Mouse (Mus musculus) neural tube, embryonic 10.5 days (tissue): ENCODE data around the gene Dhx58.
"Not testable (repeated sequence)": the region's sequence is repeated elsewhere in the genome, so short reads cannot be mapped to it uniquely, and the experiment has no call there.

Experiments
- DNase-seq: peaks from one replicate; pipeline ENCODE4 v3.0.0-alpha.2; 2017; ENCODE audit warnings: low spot score; ENCODE audit errors: extremely low spot score

Gene Dhx58

DNA sequence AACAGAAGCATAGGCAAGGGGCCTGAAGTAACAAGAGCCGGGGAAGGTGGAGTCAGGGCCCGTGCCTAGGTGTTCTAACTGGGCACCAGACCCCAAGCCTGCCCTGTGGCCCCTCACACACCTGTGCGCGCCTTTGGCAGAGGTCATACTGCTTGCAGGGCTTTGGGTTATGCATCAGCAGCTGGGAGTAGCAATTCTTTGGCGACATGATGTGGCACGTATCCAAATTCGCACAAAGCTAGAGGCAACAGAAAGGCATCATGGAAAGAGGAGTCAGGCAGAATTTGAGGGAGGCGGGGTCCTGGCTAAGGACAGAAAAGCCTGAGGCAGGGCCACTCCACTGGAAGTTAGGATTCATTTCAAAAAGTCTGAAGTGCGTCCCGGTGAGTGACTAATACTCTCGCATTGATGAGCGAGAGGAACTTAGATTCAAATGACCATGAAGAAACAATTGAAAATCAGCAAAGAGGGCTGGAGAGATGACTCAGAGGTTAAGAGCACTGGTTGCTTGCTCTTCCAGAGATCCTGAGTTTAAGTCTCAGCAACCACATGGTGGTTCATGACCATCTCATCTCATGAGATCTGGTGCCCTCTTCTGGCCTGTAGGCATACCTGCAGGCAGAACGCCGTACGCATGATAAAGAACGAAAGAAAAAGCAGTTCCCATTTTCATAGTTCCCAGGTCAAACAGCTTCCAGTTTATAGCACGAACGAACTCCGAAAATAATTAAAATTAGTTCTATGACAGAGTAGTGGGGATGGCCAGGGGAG, 1.8 kb downstream of the Dhx58 start:
- peak; percentile 70 for DNase-seq

- DNase-seq, result no peak
Measured at GRCm38 (mm10) chr11:100701301-100701700, 2.8 kb downstream of the Dhx58 start.

DNA sequence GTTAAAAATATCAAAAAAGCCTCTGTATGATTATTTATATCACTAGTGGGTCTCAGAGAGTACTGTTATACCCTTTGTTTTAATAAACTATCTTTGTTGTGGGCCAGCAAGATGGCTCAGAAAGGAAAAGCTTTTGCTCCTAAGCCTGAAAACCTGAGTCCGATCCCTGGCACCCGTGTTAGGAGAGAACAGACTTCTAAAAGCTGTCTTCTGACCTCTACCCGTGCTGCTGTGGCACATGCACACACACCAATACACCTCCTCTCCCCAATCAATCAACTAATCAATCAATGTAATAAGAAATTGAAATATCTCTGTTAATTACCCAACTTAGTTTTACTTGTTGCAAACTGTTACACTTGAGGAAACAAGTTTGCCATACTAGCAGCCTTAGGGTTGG, 3.4 kb downstream of the Dhx58 start:
- DNase-seq, result no peak

DNA sequence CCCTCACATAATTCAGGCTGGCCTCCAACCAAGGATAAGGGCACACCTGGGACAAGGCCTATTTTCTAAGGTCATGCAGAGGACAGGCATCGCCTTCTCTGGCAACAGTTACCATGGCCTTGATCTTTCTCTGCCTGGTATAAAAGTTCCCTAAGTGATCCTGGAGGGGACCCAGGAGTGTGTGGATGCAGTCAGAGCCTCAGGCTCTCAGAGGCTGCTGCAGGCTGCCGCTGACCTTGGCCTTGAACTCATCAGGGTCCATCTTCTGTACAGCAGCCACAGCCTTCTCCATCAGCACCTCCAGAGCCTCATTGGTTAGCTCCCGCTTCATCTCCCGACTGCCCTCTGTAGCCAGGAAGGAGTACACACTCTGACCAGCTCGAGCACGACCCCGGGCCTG, 6.2 kb downstream of the Dhx58 start:
- DNase-seq, result no peak

- DNase-seq, result peak; percentile 81
Measured at GRCm38 (mm10) chr11:100694926-100695325, 9.1 kb downstream of the Dhx58 start.

DNA sequence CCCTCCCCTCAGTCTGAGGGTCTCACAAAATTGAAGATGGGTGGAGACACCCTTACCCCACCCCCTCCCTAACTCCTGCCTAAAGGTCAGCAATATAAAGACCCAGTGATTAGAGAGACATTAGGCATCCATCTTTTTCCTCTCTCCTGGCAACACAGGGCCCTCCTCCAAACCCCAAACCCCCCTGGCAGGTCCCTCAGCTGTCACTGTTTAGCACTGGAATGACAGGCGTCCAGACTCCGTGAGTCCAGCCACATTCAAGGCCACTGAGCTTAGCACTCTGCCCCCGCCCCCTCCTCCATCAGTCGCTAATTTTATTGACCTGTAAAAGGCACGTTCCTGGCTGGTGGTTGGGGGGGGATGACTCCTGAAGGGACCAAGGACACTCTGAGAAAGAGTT, 10.9 kb downstream of the Dhx58 start:
- DNase-seq, result no peak

- DNase-seq, result no peak
Measured at GRCm38 (mm10) chr11:100692164-100692616, 11.9 kb downstream of the Dhx58 start, which contains the start of gene Zfp385c. TSS of gene Zfp385c (minus strand) at chr11:100692455.

- no peak for DNase-seq
Measured at GRCm38 (mm10) chr11:100690389-100690788, 13.7 kb downstream of the Dhx58 start.

- DNase-seq, result no peak
Measured at GRCm38 (mm10) chr11:100688443-100688842, 15.6 kb downstream of the Dhx58 start.

DNA sequence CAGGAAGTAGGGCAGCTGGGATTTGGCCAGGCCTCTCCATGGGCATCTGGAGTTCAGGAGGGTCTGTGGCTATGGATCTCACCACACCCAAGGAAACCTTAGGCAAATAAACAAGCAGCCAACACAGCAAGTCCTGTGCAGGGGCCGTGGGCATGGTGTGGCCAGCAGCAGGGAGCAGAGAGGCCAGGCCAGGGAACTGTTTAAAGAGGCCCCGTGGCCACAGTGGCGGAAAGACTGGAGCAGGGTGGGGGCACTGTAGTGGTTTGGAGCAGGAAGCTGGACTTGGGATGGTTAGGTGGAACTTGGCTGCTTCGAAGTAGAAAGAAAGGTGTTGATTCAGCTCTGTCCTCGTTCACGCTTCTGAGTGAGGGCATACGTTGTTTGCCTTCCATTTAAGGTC, 16.8 kb downstream of the Dhx58 start:
- DNase-seq, result no peak

GRCm38 (mm10) chr11:100685371-100685770, 18.7 kb downstream of the Dhx58 start:
- no peak for DNase-seq

DNA sequence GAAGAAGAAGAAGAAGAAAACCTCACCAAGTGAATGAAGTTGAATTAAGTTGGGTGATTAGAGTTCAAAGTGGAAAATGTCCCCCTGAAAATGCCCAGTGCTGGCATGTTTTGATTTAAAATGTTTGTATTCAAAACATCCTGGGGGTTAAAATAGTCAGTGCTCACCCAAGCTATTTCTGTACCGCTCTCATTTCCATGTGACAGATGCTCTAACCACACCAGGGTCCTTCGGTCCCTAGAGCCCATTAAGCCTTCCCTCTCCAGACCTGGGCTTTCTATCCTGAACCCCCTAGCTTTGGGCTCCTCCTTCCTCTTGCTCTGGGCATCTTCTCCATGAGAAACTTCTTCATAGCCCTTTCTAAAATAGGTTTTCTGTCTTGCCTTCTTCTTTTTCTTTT, 20.0 kb downstream of the Dhx58 start:
- DNase-seq, result no peak

- no peak for DNase-seq
Measured at GRCm38 (mm10) chr11:100682526-100682925, 21.5 kb downstream of the Dhx58 start.

GRCm38 (mm10) chr11:100681826-100682225, 22.2 kb downstream of the Dhx58 start:
- no peak for DNase-seq

DNA sequence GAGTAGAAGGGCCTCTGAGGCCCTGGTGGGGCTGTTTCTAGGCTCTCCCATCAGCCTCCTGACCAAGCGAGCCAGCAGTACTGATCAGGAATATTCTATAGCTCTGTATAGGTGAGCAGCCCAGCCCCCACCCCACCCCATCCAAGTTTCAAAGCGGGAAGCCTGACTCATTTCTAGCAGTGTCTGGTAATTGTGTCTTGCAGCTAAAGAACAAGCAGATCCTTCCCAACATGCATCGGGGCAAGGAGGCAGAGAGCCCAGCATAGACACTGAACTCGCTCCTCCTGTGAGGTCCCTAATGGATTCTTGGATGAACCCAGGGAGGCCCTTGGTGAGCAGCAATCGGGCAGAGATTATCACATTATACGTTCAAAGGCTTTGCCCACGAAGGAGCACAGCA, 26.3 kb downstream of the Dhx58 start:
- DNase-seq, result no peak

- DNase-seq, result peak; percentile 42
Measured at GRCm38 (mm10) chr11:100673169-100673568, 30.9 kb downstream of the Dhx58 start.

- no peak for DNase-seq
Measured at GRCm38 (mm10) chr11:100671956-100672355, 32.1 kb downstream of the Dhx58 start.

DNA sequence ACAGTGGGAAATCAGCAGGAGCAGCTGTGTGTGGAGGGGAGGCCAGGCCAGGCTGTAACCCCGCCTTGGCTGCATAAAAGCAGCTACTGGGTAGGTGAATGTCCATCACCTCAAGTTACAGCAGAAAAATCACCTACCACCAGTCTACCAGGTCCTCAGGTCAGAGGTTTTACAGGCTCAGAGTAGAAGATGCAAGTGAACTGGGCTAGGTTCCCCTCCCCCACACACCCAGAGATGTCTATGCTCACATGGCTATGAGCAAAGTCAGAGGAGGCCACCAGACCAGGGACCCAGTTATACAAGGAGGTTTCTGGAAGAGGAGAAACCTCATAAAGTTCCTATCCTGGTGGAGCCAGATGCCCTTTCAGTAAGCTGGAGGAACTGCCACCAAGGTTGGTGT, 33.0 kb downstream of the Dhx58 start:
- DNase-seq, result no peak

DNA sequence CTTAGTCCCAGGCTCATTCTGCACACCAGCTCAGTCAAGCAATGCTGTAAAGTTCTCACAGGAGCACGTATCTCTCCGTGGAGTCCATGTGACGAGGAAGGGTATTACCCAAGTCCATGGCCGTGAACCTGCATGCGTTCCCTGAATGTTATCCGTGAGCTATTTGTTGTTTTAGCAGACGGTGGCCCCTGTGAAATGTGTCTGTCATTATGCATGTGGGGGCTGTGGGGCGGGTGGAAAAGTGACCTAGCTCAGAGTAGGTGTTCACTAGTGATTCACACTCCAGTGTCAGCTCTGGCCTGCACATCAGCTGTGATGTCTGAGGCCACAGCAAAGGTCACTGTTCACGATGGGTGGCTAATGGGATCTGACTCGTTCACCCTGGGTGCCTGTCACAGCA, 44.3 kb downstream of the Dhx58 start:
- DNase-seq, result no peak

DNA sequence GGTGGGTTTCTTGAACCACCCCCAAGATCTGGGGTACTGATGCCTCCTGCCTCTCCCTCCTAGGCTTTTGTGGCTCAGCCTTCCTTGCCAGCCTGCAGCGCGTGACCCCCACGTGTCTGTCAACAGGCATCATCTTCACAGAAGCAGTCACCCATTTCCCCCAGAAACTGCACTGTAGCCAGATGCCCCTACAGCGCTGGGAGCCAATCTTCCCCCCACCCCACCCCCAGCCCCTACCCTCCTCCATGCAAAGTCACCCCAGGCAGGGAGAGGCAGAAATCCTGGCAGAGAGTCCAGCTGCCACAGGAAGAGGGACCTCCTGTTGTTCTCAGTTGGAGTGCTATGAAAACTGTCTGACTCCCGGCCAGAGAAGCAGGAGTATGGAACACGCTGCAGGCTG, 47.6 kb downstream of the Dhx58 start:
- DNase-seq, result peak; percentile 26

DNA sequence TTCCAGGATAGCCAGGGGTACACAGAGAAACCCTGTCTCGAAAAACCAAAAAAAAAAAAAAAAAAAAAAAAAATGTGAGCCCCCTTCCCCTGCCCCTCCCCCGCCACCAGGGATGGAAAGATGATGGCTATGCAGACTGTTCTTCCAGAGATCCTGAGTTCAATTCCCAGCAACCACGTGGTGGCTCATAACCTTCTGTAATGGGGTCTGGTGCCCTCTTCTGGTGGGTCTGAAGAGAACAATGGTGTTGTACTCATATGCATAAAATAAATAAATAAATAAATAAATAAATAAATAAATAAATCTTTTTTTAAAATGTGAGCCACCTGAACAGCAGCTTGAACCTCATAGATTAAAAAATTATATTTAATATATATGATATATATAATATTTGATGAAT, 48.5 kb downstream of the Dhx58 start:
- DNase-seq, result not testable (repeated sequence)

DNA sequence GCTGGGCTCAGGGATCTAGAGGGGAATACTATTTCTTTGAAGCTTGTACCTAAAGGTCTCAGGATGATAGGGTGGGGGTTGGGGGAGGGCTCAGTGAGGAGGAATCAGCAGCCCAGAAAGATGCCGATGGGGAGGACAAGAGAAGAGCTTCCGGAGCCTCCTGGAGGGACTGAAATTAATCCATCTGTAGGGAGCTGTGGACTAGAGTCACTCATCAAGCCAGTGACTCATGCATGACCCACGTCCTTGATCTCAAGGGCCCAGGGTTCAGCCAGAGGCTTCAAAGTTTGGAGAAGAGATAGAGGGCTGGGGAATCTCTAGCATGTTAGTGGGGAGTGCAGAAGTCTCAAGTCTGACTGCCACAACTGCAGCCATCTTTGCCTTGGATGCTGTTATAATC, 52.3 kb downstream of the Dhx58 start:
- no peak for DNase-seq

DNA sequence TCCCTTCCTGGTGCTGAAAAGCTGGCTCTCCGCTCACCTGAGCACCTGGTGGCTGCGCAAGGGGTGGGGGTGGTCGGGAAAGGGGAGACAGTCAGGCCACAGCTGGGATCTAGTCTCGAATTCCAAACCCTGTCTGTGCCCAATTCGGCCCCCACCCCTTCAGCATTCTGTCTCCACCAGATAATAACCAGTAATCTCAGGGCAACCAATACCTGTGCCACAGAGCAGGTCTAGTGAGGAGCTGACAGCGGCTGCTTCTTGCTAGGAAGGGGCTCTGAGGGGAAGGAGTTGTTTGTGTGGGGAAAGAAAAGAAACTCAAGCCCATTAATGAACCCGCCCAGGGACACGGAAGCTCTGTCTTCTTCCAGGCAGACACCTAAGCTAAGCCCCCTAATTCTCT, 52.9 kb downstream of the Dhx58 start:
- no peak for DNase-seq
